Mouse (Mus musculus) heart, postnatal 25 days (tissue): ENCODE results near the gene Gm10643. TPM values are rescaled to one million over a fixed set of nuclear protein-coding genes. Genes with fewer than 3 reads are reported as not detected.

Experiments
- DNase-seq: peaks from one replicate; pipeline ENCODE4 v3.0.0; 2022; ENCODE audit warnings: low spot score
- intact Hi-C: fragments of 180-260 bp; cut with DNase I; formaldehyde crosslinking; loops from one replicate; pipeline ENCODE4 v1.15.1; 2025
- total RNA-seq, 2 experiments: library from RNA; stranded (reverse); gene quantifications; 2 replicates each; pipeline ENCODE4 v1.2.3; 2021

The Gm10643 gene
- total RNA-seq, 2 experiments from 2014 or later = 3.2 to 3.3 TPM

GRCm38 (mm10) chr8:84048171-84048570 is 16.8 kb downstream of the Gm10643 start:
- DNase-seq = no peak
- intact Hi-C loops = no loop called here

GRCm38 (mm10) chr8:84046505-84046904 is 18.4 kb downstream of the Gm10643 start:
- intact Hi-C loops = no loop called here

DNA sequence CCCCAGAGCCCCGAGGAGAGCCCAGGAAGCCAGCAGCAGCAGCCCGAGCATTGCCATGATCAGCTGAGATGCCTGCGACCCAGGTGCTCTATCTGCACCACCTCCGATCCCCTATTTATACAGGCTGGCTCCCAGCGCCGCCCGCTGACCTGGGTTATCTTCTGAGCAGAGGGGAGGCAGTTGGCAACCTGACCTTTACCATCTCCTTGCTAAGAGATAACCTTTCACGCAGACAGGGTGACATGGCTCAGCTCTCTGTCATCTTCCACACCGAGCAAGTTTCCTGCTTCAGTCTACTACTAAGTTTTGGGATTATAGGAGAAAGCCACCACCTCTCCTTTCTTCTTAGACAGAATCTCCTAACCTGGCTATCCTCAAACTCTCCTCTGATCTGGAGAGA is 20.0 kb downstream of the Gm10643 start, which contains the start of gene Rln3:
Rln3 (minus strand) TSS at position 101 of the 400 bp plus-strand sequence.
- intact Hi-C loops = loop anchor here (5.0 kb wide), 2 partner anchors 57 to 137 kb away; partner anchors contain the start of gene Dcaf15
- no peak for DNase-seq

More at GRCm38 (mm10) chr8:84046505-84046904, 18.4 kb downstream of the Gm10643 start:
- no peak for DNase-seq

- no peak for DNase-seq
- intact Hi-C loops = loop anchor here (5.0 kb wide), 2 partner anchors 58 to 138 kb away; partner anchors contain the start of gene Dcaf15
Observed at GRCm38 (mm10) chr8:84044103-84044502, 20.8 kb downstream of the Gm10643 start.

- intact Hi-C loops = loop anchor here (2.0 to 5.0 kb wide), 3 partner anchors 22 to 139 kb away; partner anchors contain the start of genes Dcaf15 and Gm10643
- no peak for DNase-seq
Observed at GRCm38 (mm10) chr8:84042948-84043342, 22.0 kb downstream of the Gm10643 start.

DNA sequence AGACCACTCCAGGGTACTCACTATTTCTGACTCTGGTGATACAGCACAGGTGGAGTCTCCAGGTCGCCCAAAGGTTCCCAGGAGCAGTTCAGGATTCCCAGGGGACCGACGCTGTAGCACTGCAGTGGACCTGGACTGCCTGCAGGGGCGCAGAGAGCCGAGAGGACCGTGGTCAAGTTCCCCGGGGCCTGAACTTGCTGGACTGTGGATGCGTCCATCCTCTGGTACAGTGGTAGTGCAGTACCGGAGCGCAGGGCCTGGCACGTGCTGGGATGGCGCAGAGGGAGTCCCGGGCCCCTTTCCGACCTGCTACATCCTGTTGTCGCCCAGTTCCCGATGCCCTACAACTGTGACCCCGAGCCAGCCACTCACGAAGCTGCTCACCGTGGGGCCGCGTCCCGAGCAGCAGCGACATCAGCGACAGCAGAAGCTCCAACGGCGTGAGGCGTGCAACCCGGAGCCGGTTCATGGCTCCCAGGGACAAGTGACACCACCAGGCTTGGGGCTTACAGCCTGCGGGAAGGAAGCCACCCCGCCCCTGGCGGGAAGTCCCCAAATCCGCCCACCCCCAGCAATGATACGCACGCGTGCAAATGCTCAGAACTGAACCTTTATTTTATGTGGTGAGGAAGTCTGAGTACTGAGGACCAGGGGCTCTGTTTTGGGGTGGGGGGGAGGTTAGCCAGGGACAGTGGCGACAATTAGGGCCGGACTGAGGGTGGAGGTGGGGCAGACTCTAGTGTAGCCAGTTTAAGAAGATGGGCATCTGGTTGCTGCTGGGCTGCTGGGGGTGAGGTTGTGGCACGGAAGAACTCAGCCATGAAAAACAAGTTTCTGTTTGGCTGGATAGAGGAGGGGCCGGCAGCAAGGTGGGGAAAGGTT is 22.6 kb downstream of the Gm10643 start, which contains the start of gene Il27ra:
Il27ra (minus strand) TSS at position 524 of the 882 bp plus-strand sequence.
- intact Hi-C loops = loop anchor here (2.0 to 5.0 kb wide), 3 partner anchors 22 to 140 kb away; partner anchors contain the start of genes Dcaf15 and Gm10643

DNA sequence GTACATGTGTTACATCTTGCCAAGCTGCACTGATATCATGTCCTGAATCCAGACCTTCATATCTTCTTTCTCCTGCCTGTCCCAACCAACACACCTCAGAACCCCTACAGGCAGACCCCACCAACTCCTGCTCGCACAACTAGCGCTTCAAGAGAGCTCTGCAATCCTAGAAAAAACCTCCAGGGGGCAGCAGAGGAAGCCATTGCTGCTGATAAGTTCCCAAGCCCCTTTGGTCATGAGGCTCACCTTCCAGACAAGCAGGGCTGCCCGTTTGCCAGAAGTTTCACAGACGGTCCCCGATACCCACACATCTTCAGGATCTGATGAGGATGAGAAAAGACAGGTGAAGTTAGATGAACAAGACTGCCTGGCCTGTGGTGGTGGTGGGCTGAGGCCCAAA is 25.9 kb downstream of the Gm10643 start:
- DNase-seq = no peak
- intact Hi-C loops = loop anchor here (5.0 kb wide), 2 partner anchors 253 to 318 kb away; no protein-coding TSS in a partner anchor

More for the DNA sequence above, 22.6 kb downstream of the Gm10643 start, which contains the start of gene Il27ra:
- peak; percentile 54 for DNase-seq

- no peak for DNase-seq
Observed at GRCm38 (mm10) chr8:84038015-84038414, 26.9 kb downstream of the Gm10643 start.

DNA sequence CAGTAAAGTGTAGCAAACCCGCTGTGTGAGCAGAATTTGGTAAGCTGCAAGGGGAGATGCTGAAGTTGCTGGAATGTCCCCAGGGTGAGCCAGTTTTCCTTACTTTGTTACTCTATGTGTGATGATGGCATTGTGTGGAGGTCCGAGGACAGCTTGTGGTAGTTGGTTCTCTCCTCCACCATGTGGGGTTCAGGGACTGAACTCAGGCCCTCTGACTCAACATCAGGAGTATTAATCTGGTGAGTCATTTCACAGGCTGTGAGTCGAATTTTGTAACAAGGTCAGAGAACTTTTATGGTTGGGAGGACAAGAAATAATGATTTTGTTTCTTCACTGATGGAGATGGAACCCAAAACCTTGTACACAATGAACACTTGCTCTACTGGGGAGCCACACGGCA is 32.2 kb downstream of the Gm10643 start:
- intact Hi-C loops = no loop called here

More at GRCm38 (mm10) chr8:84038015-84038414, 26.9 kb downstream of the Gm10643 start:
- intact Hi-C loops = loop anchor here (5.0 kb wide), 2 partner anchors 254 to 319 kb away; no protein-coding TSS in a partner anchor

GRCm38 (mm10) chr8:84029272-84029671 is 35.7 kb downstream of the Gm10643 start:
- DNase-seq = no peak
- intact Hi-C loops = no loop called here

More for the DNA sequence above, 32.2 kb downstream of the Gm10643 start:
- DNase-seq = no peak

- intact Hi-C loops = no loop called here
- DNase-seq = no peak
Observed at GRCm38 (mm10) chr8:84027449-84027848, 37.5 kb downstream of the Gm10643 start.

DNA sequence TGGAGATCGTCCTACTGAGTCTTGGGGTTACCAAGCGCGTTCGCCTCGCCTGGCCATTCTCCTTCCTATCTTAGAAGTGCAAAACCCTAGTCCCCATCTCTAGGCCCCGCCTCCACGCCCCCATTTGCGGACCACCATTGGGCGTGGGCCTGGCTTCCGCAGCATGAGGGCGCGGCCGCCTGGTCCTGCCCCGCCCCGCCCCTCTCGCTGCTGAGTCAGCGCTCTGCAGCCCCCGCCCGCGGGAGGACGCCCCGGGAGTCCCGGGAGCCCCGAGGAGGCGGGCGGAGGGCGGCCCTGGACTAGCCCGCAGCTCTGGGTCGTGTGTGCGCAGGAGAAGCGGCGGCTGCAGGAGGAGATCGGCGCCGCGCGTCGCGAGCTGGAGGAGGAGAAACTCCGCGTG is 39.1 kb downstream of the Gm10643 start:
- intact Hi-C loops = no loop called here
- no peak for DNase-seq

- intact Hi-C loops = no loop called here
- no peak for DNase-seq
Observed at GRCm38 (mm10) chr8:84024171-84024570, 40.8 kb downstream of the Gm10643 start.

DNA sequence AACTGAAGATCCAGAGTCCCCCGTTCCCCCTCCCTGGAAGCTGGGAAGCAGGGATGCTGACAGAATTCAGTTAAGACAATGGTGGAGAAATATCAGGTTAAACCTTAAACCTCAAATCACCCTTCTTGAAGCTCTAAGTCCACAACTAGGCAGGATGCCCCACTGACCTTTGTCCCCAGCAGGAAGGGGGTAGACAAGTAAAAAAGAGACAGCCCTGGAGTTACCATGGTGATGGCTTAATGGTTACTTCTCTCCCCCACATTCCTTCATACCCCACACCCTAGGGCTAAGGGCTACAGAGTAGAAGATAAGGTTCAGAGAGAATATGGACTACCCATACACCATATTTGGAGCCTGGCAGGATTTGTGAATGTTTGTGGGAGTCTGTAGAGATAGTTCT is 41.3 kb downstream of the Gm10643 start:
- intact Hi-C loops = no loop called here
- no peak for DNase-seq

DNA sequence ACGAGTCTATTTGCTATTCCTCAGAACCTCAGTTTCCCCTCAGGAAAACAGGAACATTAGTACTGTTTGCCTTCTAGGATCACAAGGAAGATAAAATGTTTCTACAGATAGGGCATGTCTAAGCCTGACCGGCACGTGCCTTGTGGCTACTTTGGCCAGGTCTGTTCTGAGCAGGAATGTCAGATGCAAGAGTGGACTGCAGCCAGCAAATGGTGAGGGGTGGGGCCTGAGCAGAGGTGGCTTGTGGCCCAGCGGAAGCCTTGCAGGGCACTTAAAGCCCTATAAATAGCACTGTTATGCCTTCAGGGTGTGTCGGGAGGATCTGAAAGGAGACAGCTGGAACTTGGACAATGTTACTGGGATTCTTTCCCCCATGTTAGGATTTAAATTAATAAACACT is 41.9 kb downstream of the Gm10643 start:
- DNase-seq = no peak
- intact Hi-C loops = no loop called here

GRCm38 (mm10) chr8:84021569-84021968 is 43.4 kb downstream of the Gm10643 start:
- intact Hi-C loops = no loop called here
- no peak for DNase-seq

DNA sequence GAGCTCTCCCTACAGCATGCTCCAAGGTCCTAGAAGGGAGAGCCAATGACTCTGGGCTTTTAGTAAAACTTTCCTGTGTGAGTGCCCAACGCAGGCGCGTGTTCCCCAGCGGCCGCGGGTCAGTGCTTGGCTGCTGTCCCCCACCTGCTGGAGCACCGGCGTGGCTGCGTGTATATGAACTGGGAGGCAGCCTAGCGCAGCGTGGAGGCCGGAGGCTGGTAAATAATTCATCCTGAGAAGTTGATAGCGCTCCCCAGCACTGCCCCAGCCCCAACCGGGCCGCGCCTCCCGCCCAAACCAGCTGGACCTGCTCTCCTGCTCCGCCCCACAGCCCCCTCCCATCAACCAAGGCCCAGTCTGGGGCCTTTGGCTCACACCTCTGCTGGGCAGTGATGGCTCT is 43.8 kb downstream of the Gm10643 start, which contains the start of gene Palm3:
Palm3 (plus strand) TSS at position 376 of the 400 bp plus-strand sequence.
- intact Hi-C loops = no loop called here
- no peak for DNase-seq

GRCm38 (mm10) chr8:84019738-84020137 is 45.2 kb downstream of the Gm10643 start:
- DNase-seq = no peak
- intact Hi-C loops = no loop called here

DNA sequence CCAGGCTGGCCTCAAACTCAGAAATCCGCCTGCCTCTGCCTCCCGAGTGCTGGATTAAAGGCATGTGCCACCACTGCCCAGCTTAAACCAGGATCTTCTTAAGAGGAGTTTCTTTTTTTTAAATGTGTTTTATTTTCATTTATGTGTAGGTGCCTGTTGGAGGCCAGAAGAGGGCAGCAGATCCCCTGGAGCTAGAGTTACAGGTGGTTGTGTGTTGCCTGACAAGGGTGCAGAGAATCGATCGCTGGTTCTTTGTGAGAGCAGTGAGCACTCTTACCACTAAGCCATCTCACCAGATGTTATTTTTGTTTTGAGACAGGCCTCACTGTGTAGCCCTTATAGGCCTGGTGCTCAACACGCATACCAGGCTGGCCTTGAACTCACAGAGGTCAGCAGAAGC is 49.1 kb downstream of the Gm10643 start:
- intact Hi-C loops = no loop called here
- DNase-seq = no peak
